Mouse (Mus musculus) embryonic facial prominence, embryonic 14.5 days (tissue): ENCODE results near the gene Trmt61a. TPM values are rescaled to one million over a fixed set of nuclear protein-coding genes. Genes with fewer than 3 reads are reported as not detected.

Experiments used
- polyA plus RNA-seq: library from polyadenylated mRNA; unstranded; fragments of >200 nt; fragmentation: Nextera tagmentation; extraction: Ambion mirVana; gene quantifications from 2 replicates; pipeline ENCODE4 v1.2.1, GENCODE M21; 2014

Gene Trmt61a
- polyA plus RNA-seq, 1 experiment from 2014 or later: 5.8 TPM

Other genes with a start within 250 kb of the Trmt61a start
- 9.8 and 11.7 TPM in 2 replicates for gene Tnfaip2, start 235.6 kb upstream of the Trmt61a start, polyA plus RNA-seq
- 24.4 and 25.3 TPM in 2 replicates for gene Gm266, start 192.3 kb upstream of the Trmt61a start, polyA plus RNA-seq
- 433 and 445 TPM in 2 replicates for gene Eif5, start 140.1 kb upstream of the Trmt61a start, polyA plus RNA-seq
- 47.0 and 47.2 TPM in 2 replicates for gene Mark3, start 103.6 kb upstream of the Trmt61a start, polyA plus RNA-seq
- 206 and 208 TPM in 2 replicates for gene Ckb, start 5.8 kb upstream of the Trmt61a start, polyA plus RNA-seq
- gene Bag5, start 35.2 kb downstream of the Trmt61a start, polyA plus RNA-seq: 59.0 and 61.5 TPM in 2 replicates
- gene Apopt1, start 35.2 kb downstream of the Trmt61a start, polyA plus RNA-seq: 46.6 and 48.0 TPM in 2 replicates
- gene Klc1, start 80.7 kb downstream of the Trmt61a start, polyA plus RNA-seq: 128 and 137 TPM in 2 replicates
- 8.5 and 11.7 TPM in 2 replicates for gene Xrcc3, start 135.8 kb downstream of the Trmt61a start, polyA plus RNA-seq
- gene Zfyve21, start 136.1 kb downstream of the Trmt61a start, polyA plus RNA-seq: 119 and 122 TPM in 2 replicates
- 15.3 and 17.2 TPM in 2 replicates for gene Ppp1r13b, start 230.0 kb downstream of the Trmt61a start, polyA plus RNA-seq